In genomic region chr2:129796501-129796900, GRCm38 (mm10) we compare ENCODE assay signal across 32 mouse cellular contexts.
"Had no signal": no experiment of that assay in that cellular context is flagged by ENCODE, and none has a peak within 500 bp of the region (broad histone marks: within the 10 kb centered on the region; RNA-seq: fewer than 3 reads in every experiment).

No protein-coding gene starts in this region.

- H3K27me3 ChIP-seq: limb, embryonic 12.5 days; limb, embryonic 13.5 days; limb, embryonic 15.5 days; liver, embryonic 12.5 days; liver, embryonic 13.5 days; liver, embryonic 15.5 days; lung, embryonic 15.5 days; midbrain, embryonic 12.5 days; midbrain, embryonic 13.5 days; midbrain, embryonic 15.5 days; neural tube, embryonic 12.5 days had no signal

- ATAC-seq: liver, embryonic 12.5 days; liver, postnatal 0 days; lung, postnatal 0 days; midbrain, embryonic 13.5 days; midbrain, embryonic 15.5 days; midbrain, embryonic 16.5 days had no signal

- H3K9ac ChIP-seq: limb, embryonic 12.5 days; limb, embryonic 13.5 days; limb, embryonic 15.5 days; liver, embryonic 12.5 days; liver, embryonic 13.5 days; liver, embryonic 14.5 days; liver, embryonic 15.5 days; liver, postnatal 0 days; lung, embryonic 14.5 days; lung, embryonic 15.5 days; midbrain, embryonic 12.5 days; midbrain, embryonic 13.5 days; midbrain, embryonic 15.5 days; neural tube, embryonic 12.5 days had no signal

- H3K4me3 ChIP-seq: left cerebral cortex, adult 2 months; limb, embryonic 10.5 days; limb, embryonic 12.5 days; limb, embryonic 13.5 days; limb, embryonic 15.5 days; liver, embryonic 12.5 days; liver, embryonic 13.5 days; liver, embryonic 15.5 days; lung, embryonic 15.5 days; megakaryocyte, embryonic 14.5 days; midbrain, embryonic 10.5 days; midbrain, embryonic 12.5 days; midbrain, embryonic 13.5 days; midbrain, embryonic 15.5 days; myocyte; neural tube, embryonic 12.5 days had no signal

- H3K9me3 ChIP-seq: liver, embryonic 15.5 days; lung, embryonic 15.5 days; midbrain, embryonic 15.5 days had no signal

- H3K27ac ChIP-seq: left cerebral cortex, adult 2 months; limb, embryonic 10.5 days; limb, embryonic 12.5 days; limb, embryonic 13.5 days; limb, embryonic 15.5 days; liver, embryonic 12.5 days; liver, embryonic 13.5 days; liver, embryonic 14.5 days; liver, embryonic 15.5 days; lung, embryonic 15.5 days; macrophage; midbrain, embryonic 10.5 days; midbrain, embryonic 12.5 days; midbrain, embryonic 13.5 days; midbrain, embryonic 15.5 days; neural tube, embryonic 12.5 days had no signal

- DNase-seq: left cerebral cortex, postnatal 4 days; liver; liver, embryonic 13.5 days; liver, postnatal 0 days; lung, adult 18-20 months; lung, adult 2 months; lung, embryonic 14.5 days; lung, postnatal 10 days; lung, postnatal 14 days; lung, postnatal 36 days; lung, postnatal 4 days; midbrain, embryonic 14.5 days had no signal

- H3K4me2 ChIP-seq: limb, embryonic 12.5 days; limb, embryonic 13.5 days; limb, embryonic 15.5 days; liver, embryonic 11.5 days; liver, embryonic 12.5 days; liver, embryonic 13.5 days; liver, embryonic 15.5 days; lung, embryonic 14.5 days; lung, embryonic 15.5 days; midbrain, embryonic 12.5 days; midbrain, embryonic 13.5 days; midbrain, embryonic 15.5 days; neural tube, embryonic 12.5 days had no signal

- H3K36me3 ChIP-seq: limb, embryonic 10.5 days; limb, embryonic 12.5 days; limb, embryonic 13.5 days; limb, embryonic 15.5 days; liver, embryonic 12.5 days; liver, embryonic 13.5 days; liver, embryonic 15.5 days; lung, embryonic 15.5 days; midbrain, embryonic 10.5 days; midbrain, embryonic 12.5 days; midbrain, embryonic 13.5 days; midbrain, embryonic 15.5 days; neural tube, embryonic 12.5 days had no signal
